Mouse (Mus musculus) olfactory bulb, adult 2 months (tissue): ENCODE measurements around the gene Fgl2.

ENCODE experiments used
- CTCF ChIP-seq: fragments of 200-500 bp; IDR thresholded peaks from 2 replicates; pipeline ENCODE4 v1.5.1; 2012; ENCODE audit warnings: low read depth, mild to moderate bottlenecking, low read length, moderate library complexity; ENCODE audit not compliant: insufficient read depth
- POLR2A ChIP-seq: fragments of 200-500 bp; IDR thresholded peaks from 2 replicates; pipeline ENCODE4 v1.6.1; 2012; ENCODE audit warnings: mild to moderate bottlenecking, low read depth, low read length, moderate library complexity; ENCODE audit not compliant: insufficient read depth

- TF ChIP-seq POLR2A (no peak), CTCF (no peak)
These were observed 9.1 kb upstream of the Fgl2 start for GRCm38 (mm10) chr5:21363343-21363742.
